Mouse (Mus musculus): ENCODE results near the gene Disp2.

Disp2 gene

DNA sequence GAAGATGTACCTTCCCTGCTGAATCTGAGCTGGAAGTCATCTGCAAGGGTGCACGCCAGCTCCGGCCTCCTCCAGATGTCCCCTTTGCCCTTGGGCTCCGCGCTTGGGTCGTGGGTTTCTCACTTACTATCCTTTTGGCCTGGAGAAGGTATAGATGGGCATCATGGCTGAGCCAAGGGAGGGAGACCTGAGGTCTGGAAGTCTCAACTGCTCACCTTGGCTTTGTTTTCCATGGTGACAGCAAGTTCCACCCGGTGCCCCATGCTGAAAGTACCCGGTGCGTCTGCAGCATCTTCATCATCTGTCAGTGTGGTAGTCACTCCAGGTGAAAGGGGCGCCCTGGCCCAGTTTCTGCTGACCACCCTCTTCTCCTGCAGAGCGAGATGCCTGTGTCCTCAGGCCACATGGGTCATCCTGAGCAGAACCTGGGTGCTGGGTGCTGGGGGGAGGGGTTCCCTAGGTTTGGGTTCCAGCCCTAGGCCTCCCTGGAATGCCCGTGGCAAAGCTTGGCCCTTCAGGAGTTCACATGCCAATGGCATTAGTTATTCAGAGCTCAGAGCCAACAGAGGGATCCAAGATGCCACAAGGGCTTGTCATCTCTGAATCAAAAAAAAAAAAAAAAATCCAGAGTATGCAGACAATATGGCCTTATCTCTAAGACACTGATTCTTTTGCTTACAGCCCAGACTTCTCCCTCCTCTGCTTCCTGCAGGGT, 19.1 kb upstream of the Disp2 start:
- no peak for DNase-seq

DNA sequence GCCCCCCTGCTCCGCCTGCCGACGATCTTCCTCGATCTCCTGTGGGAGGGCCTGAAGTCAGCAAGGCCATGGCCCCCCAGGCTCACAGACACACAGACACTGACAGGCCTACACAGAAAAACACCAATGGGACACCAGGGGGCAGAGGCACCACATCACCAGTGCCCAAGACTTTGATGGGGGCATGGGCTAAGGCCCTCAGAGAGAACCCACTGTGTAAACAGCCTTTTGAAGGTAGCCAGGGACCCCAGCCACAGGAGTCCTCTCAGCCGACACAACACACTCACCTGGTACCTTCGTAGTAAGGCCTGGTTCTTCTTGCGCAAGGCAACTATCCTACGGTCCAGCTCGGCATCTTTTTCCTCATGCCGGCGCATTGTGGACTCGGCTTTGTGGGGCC, 18.2 kb upstream of the Disp2 start:
- DNase-seq = no peak

- peak; percentile 71 for DNase-seq
These were observed 17.4 kb upstream of the Disp2 start, which contains the start of gene Ccdc9b for GRCm38 (mm10) chr2:118761906-118762783. Ccdc9b (minus strand) TSS chr2:118762661.

DNA sequence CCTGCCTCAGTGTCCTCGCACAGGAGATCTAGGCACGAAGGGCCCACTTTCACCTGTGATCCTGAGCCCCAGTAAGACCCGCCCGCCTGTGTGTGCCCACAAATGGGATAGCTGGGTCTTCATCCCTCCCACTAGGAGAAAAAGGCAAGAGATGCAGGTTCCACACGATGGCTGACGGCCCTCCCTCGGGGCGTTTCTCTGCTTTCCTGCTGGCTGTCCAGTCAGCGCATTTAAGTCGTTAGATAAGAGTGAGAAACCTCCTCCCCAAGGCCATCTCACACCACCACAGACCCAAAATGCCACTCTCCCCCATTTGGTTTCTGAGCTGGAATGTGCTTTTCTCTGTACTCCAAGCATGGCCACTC, 16.8 kb upstream of the Disp2 start:
- DNase-seq = no peak

DNA sequence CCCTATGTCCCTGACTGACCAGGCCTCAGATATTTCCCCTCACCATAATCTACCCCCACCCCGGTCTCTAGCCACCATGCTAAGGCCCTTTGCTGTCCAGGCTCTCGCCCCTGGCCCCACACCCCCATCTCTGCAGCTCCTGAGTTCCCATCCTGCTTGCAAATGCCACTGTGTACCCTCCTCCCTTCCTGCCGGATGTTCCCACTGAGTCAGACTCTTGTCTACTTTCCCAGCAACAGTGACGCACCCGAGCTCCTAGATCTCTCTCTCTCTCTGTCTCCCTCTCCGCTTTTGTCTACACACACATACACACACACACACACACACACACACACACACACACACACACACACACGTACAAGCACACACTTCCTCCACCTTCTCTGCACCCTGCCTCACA, 16.1 kb upstream of the Disp2 start:
- DNase-seq = no peak

- peak; percentile 80 for DNase-seq
These were observed 15.3 kb upstream of the Disp2 start for GRCm38 (mm10) chr2:118764094-118764831.

GRCm38 (mm10) chr2:118764875-118765274, 14.6 kb upstream of the Disp2 start:
- no peak for DNase-seq

DNA sequence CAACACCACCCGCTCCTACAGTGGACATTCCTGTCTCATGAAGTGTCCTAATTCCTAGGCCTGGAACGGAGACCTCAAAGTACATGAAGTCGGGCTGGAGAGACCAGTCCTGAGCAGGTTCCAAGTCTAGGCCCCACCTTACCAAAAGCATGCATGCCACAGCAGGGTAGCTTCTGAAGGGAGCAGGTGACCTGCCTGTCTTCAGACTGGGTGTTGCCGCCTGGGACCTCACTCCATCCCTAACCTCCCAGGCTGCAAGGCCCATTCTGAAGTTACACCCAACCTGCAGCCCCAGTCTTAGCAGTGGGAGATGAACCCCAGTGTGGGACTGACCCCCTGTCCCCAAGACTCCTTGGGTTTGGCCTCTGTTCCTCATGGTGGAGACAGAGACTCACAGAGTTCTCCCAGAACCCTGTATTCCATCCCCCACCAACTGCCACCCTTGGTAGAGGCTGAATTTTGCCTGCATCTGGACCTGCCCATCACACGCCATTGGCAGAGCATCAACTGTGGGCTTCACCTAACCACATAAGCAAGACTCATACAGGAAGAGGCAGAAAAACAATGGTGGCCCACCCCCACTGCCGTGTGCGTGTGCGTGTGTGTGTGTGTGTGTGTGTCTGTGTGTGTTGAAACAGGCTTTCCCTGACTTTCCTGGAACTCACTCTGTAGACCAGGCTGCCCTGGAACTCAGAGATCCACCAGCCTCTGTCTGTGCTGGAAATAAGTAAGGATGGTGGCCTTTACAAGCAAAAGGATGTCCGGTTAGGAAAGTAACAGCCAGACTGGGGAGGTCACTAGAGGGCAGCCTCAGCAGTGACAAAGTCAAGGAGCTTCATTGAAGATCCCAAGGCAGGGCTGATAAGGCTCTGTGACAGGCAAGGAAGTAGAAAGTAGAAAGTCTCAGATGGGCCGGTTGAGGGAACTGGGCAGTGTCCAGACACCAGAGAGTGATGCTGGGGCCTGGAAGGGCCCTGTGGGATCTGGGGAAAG, 13.2 kb upstream of the Disp2 start:
- DNase-seq = no peak

GRCm38 (mm10) chr2:118772158-118772874, 7.2 kb upstream of the Disp2 start, which contains the start of gene Phgr1:
Phgr1 (plus strand) TSS chr2:118772769.
- DNase-seq = no peak

GRCm38 (mm10) chr2:118774536-118774935, 5.0 kb upstream of the Disp2 start:
- DNase-seq = no peak

- no peak for DNase-seq
These were observed 4.1 kb upstream of the Disp2 start for GRCm38 (mm10) chr2:118775396-118775795.

DNA sequence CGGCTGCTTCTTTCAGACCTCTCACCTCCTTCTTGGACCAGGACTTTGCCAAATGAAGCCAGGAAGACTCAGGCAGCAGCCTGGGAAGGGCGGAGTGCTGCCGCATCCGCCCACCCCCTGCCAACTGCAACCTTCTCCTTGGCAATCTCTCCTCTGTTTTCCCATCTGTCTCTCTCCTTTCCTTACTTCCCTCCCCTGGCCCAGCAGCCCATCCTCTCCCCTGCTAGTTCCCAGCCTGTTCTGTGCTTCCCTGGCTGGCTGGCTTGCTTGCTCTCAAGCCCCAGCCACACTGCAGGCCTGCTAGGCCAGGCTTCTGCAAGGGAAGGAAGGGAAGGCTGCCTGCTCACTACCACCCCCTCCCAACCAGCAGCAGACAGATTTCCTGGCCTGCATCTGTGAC, 3.7 kb upstream of the Disp2 start:
- DNase-seq = no peak

GRCm38 (mm10) chr2:118776295-118776694, 3.2 kb upstream of the Disp2 start:
- no peak for DNase-seq

DNA sequence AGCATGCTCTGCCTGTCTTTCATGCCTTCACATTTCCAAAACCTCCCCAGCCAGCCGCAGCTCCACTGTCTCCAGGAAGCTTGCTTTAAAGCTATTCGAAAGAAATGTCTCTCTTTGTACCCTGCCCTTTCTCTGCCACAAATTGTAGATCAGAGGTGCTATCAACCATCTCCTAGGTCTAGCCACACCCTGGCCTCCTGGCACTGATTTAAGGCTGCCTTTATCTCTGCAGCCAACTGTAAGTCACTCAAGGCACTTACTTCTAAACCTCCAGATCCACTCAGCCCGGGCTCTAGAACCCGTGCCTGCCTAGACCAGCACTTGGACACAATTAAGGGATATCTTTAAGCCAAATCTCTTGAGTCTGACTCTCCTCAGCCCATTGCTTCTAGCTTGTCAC, 1.1 kb upstream of the Disp2 start:
- no peak for DNase-seq

- no peak for DNase-seq
These were observed 454 bp upstream of the Disp2 start for GRCm38 (mm10) chr2:118779065-118779464.

DNA sequence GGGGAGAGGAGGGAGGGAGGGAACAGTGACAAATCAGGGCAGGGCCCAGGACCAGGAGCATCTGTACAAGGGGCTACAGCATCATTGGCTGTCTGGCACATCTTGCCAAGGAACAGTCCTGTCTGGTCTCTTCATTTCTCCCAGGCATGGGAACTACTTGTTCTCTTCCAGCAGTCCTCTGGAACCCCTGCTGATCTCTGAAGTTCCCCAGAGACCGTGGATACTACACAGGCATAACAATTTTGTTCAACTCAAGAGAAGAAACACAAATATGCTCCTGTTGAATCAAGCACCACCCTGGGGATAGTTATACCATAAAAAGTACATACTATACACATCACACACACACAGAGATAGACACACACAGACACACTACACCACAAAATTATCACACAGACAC, 1.6 kb downstream of the Disp2 start:
- no peak for DNase-seq

DNA sequence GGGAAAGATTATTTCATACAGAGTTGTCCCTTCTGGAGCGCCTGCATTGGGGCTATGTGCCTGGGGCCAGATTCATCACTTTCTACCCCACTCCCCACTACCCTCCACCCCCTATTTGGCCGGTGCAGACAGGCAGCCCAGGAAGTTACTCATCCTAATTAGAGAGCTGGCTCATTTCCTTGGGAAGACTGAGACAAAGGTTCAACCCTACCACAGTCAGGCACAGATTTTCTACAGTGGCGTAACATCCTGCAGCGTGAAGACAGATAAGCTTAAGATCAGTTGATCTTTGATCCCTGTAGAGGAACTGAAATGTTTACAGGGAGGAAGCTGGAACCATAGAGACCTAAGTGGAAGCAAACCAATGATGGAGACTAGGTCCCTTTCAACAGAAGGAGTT, 2.8 kb downstream of the Disp2 start:
- no peak for DNase-seq

DNA sequence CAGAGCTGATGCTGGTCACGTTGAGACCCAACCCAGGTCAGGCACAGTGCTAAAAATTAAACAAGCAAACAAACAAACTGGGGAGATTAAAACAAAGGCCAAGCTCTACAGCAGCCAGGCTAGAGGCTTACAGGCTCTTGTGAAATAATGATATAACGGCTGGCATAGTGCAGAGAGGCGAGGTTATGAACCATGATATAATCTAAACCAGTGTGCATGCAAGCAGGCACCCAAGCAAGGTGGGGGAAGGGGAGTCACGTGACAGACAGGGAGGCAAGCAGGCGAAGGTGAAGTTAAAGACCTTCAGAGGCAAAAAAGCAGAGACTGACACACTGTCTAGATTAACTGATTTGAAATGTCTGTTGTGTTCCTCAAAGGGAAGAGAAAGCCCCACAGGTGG, 3.6 kb downstream of the Disp2 start:
- DNase-seq = no peak

DNA sequence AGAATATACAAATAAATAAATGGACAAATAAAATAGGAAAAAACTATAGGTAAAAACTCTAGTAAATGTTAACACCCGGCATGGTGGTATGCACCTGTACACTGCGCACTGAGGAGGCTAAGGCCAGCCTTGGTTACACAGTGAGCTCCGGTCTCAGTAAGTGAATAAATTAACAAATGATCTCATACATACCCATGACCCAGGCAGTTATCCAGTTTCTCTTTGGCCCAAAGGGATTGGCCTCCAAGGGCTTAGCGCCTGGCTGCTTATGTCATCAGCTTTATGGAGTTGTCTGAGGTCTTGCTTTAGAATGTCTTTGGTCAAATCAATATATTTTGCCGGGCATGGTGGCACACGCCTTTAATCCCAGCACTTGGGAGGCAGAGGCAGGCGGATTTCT, 4.1 kb downstream of the Disp2 start:
- no peak for DNase-seq

GRCm38 (mm10) chr2:118786525-118786924, 7.0 kb downstream of the Disp2 start:
- no peak for DNase-seq

DNA sequence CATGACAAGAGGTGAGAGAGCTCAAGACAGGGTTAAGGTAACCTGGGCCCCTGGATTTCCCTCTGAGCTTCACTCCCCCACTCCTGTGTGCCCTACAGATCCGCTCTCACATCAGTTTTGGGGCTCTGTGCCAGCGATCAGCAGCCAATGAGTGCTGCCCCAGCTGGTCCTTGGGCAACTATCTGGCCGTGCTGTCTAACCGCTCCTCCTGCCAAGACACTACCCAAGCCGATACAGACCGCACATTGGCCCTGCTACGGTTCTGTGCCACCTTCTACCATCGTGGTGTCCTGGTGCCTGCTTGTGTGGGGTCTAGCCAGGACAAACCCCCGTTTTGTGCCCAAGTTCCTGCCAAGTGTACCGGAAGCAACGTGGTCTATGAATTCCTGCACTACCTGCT, 10.0 kb downstream of the Disp2 start:
- no peak for DNase-seq

GRCm38 (mm10) chr2:118790221-118790550, 10.7 kb downstream of the Disp2 start:
- no peak for DNase-seq

All from embryo, embryonic 11 days (tissue).